Mouse (Mus musculus): Measurements from ENCODE around the gene D17Wsu92e. TPM values are rescaled to one million over a fixed set of nuclear protein-coding genes. Genes with fewer than 3 reads are reported as not detected.

D17Wsu92e gene
- polyA plus RNA-seq, 1 experiment, result 80.9 TPM

DNA sequence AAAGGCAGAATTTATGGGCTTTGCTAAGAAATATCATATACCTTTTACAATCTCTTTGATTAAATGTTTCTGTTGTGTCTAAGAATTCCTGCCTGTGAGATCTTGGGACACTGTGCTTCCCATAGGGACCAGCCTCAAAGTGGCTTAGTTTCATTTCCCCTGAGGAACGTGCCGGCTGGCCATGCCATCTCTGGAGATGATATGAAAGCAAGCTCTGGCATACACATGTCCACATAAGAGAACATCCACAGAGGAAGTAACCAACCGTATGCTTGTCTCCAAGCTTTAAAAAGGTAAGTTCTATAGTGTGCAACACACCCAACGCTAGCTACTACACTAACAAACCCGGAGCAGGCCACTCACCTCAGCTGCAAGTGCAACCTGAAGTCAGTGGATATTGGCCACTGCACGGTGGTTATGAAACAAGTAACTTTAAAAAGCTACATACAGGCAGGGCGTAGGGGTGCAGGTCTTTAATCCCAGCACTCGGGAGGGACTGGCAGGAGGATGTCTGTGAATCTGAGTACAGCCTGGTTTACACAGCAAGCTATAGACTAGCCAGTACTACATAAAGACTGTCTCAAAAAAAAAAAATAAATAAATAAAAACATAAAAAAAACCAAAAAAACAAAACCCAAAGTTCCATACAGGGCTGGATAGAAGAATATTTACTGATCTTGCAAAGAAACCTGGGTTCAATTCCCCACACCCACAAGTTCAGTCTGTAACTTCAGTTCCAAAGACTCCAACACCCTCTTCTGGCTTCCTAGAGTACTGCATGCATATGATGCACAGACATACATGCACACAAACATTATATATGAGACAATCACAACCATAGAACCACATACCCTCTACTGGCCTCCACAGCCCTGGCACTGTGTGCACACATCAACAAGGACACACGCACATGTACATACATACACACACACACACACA is 19.5 kb downstream of the D17Wsu92e start:
- Histone ChIP-seq H3K27ac (ENCODE audit: control insufficient read depth, insufficient read depth, low read depth, low read length, poor library complexity) (no peak overlapping the region), H3K4me3 (replicated peaks; ENCODE audit: control insufficient read depth, low read depth, low read length) (no peak overlapping the region), H3K4me1 (ENCODE audit: control insufficient read depth, insufficient read depth, low read length) (peaks cover 12% of the 10 kb centered on the region)
- 49% methylated on average over 9 of the region's 9 CpGs for WGBS
- TF ChIP-seq POLR2A (IDR thresholded peaks at IDR 0.05; ENCODE audit: borderline replicate concordance, control insufficient read depth, low read depth, low read length) (no peak), CTCF (IDR thresholded peaks at IDR 0.05; ENCODE audit: control insufficient read depth, insufficient read depth, low read length) (no peak)

DNA sequence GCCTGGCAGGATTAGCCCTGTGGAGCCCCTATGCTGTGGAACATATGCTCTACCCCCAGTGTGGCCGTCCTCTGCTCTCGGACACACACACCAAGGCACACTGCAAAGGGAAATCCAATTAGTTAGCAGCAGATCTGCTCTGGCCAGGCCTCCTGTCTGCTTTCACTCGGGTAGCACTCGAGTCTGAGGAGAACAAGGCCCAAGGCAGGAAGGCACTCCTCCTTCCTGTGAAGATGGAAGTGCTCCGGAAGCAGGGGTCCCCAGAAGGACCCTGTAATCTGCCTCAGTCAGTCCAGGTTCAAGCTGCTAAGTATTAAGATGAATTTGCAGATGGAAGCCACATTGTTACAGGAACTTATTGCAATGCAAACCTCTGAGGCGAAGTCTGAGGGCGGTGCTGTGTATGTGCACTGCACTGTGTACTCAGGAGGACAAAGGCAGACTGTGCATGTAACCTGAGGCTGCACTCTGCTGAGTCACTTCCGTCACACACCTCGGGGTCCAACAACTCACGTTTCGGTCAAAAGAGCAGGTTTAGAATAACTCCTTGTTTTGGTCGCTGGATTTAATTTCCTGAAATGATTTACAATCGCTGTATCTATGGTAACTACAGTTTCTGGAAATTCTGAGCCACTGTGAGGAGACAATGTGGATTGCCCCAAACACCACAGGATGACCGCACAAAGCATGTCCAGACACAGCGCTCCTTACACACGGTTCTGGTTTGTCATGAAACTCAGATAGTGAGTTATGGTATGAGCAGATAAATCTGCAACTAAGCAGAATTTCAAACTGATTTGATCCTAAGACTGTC is 20.5 kb downstream of the D17Wsu92e start:
- Histone ChIP-seq H3K27ac (ENCODE audit: control insufficient read depth, insufficient read depth, low read depth, low read length, poor library complexity) (no peak overlapping the region), H3K4me1 (ENCODE audit: control insufficient read depth, insufficient read depth, low read length) (peaks cover 12% of the 10 kb centered on the region), H3K4me3 (replicated peaks; ENCODE audit: control insufficient read depth, low read depth, low read length) (no peak overlapping the region)
- TF ChIP-seq CTCF (IDR thresholded peaks at IDR 0.05; ENCODE audit: control insufficient read depth, insufficient read depth, low read length), result no peak
- TF ChIP-seq POLR2A (IDR thresholded peaks at IDR 0.05; ENCODE audit: borderline replicate concordance, control insufficient read depth, low read depth, low read length), result no peak
- WGBS, result 13% methylated on average over 16 of the region's 16 CpGs

DNA sequence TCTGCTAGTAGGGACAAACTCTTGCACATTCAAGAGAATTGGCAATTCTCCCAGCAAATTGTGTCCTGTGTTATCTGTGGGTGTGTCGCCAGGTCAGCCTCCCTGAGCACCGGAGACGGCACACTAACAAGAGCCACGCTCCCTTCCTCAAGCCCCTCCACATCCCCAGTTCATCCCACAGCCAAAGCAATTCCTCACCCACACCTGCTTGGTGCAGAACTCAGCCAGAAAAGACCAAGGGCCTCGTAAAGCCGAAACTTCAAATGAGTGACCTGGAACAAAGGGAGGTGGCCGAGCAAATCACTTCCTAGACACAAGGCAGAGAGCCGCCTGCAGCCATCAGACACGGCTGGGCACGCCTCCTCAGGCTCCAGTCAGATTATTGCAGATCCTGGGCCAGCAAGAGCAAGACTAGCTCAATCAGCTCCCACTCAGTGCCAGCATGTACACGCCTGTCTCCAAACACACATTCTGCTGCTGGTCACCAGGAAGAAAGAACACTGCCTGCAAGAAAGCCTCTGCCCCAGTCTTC is 23.0 kb downstream of the D17Wsu92e start:
- no peak for TF ChIP-seq POLR2A (IDR thresholded peaks at IDR 0.05; ENCODE audit: borderline replicate concordance, control insufficient read depth, low read depth, low read length)
- TF ChIP-seq CTCF (IDR thresholded peaks at IDR 0.05; ENCODE audit: control insufficient read depth, insufficient read depth, low read length), result no peak
- H3K4me1 ChIP-seq (ENCODE audit: control insufficient read depth, insufficient read depth, low read length), result peaks cover 12% of the 10 kb centered on the region
- WGBS, result 31% methylated on average over 11 of the region's 11 CpGs
- H3K4me3 ChIP-seq (replicated peaks; ENCODE audit: control insufficient read depth, low read depth, low read length), result no peak overlapping the region
- no peak overlapping the region for H3K27ac ChIP-seq (ENCODE audit: control insufficient read depth, insufficient read depth, low read depth, low read length, poor library complexity)

DNA sequence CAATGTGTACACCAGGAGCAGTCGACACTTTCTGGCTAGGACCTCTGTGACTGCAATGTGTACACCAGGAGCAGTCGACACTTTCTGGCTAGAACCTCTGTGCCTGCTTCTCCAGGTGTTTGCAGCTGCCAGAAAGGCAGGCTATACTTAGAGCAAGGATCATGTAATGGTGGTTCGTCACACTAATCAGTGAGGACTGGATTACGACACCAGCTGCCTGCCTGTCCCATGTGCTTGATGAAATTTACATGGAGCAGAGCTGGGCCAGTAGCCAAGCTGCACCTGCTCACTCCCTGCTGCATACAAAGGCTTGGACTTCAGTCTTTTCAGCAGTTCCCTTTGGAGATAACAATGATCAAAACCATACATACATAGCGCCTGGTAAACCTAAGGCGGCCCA is 23.7 kb downstream of the D17Wsu92e start:
- TF ChIP-seq CTCF (IDR thresholded peaks at IDR 0.05; ENCODE audit: control insufficient read depth, insufficient read depth, low read length), result no peak
- H3K4me1 ChIP-seq (ENCODE audit: control insufficient read depth, insufficient read depth, low read length), result peaks cover 12% of the 10 kb centered on the region
- H3K27ac ChIP-seq (ENCODE audit: control insufficient read depth, insufficient read depth, low read depth, low read length, poor library complexity), result no peak overlapping the region
- WGBS, result 46% methylated on average over 6 of the region's 6 CpGs
- no peak overlapping the region for H3K4me3 ChIP-seq (replicated peaks; ENCODE audit: control insufficient read depth, low read depth, low read length)

DNA sequence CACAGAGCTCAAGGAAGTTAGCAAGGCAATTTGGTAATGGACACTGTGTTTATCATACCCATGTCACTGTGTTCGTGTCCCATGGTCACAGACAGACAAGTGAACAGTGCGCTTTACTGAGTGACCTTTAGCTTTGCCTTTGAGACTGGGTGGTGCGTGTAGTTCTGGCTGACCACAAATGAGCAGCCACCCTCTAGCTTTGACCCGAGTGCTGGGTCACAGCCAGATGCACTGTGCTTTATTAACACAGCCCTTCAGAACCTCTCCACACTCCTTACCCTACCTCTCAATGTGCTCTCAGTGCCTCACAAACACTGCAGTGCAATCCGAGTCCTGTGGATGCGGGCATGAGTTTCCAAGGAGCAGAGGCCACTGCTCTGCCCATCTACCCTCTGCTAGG is 27.3 kb downstream of the D17Wsu92e start:
- peaks cover 3% of the 10 kb centered on the region for H3K4me1 ChIP-seq (ENCODE audit: control insufficient read depth, insufficient read depth, low read length)
- no peak overlapping the region for H3K4me3 ChIP-seq (replicated peaks; ENCODE audit: control insufficient read depth, low read depth, low read length)
- WGBS, result 77% methylated on average over 6 of the region's 6 CpGs
- H3K27ac ChIP-seq (ENCODE audit: control insufficient read depth, insufficient read depth, low read depth, low read length, poor library complexity), result no peak overlapping the region
- TF ChIP-seq CTCF (IDR thresholded peaks at IDR 0.05; ENCODE audit: control insufficient read depth, insufficient read depth, low read length) (no peak), POLR2A (IDR thresholded peaks at IDR 0.05; ENCODE audit: borderline replicate concordance, control insufficient read depth, low read depth, low read length) (no peak)

DNA sequence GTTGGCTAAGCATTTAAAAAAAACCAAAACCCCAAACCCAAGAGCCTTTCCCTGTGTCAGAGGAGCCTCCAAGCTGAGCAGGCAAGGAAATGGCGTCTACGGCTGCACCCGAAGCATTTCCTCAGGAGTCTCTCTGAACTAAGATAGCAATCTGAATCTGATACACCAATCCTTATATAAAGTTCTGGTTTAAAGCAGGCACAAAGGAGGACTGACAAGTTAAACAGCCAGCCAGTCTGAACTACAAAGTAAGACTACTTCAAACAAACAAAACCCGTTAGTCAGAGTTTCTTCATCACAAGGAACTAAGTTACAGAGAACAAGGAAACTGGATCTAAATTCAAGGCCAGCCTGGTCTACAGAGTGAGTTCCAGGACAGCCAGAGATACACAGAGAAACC is 27.9 kb downstream of the D17Wsu92e start:
- Histone ChIP-seq H3K4me3 (replicated peaks; ENCODE audit: control insufficient read depth, low read depth, low read length) (no peak overlapping the region), H3K4me1 (ENCODE audit: control insufficient read depth, insufficient read depth, low read length) (peaks cover 3% of the 10 kb centered on the region), H3K27ac (ENCODE audit: control insufficient read depth, insufficient read depth, low read depth, low read length, poor library complexity) (no peak overlapping the region)
- 35% methylated on average over 4 of the region's 4 CpGs for WGBS
- no peak for TF ChIP-seq POLR2A (IDR thresholded peaks at IDR 0.05; ENCODE audit: borderline replicate concordance, control insufficient read depth, low read depth, low read length)
- no peak for TF ChIP-seq CTCF (IDR thresholded peaks at IDR 0.05; ENCODE audit: control insufficient read depth, insufficient read depth, low read length)

DNA sequence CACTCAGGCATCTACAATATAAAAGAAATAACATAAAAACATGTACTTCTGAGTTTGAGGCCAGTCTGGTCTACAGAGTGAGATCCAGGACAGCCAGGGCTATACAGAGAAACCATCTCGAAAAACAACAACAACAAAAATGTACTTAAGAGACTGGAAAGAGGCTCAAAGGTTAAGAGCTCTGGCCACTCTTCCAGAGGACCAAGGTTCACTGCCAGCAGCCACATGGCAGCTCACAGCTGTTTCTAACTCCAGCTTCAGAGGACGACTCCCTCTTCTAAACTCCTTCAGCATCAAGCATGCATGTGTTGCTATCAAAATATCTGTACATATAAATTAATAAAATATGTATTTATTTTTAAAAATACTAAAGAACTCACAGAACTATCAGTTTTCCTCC is 28.9 kb downstream of the D17Wsu92e start:
- WGBS, result 77% methylated on average over 2 of the region's 2 CpGs
- Histone ChIP-seq H3K4me3 (replicated peaks; ENCODE audit: control insufficient read depth, low read depth, low read length) (no peak overlapping the region), H3K4me1 (ENCODE audit: control insufficient read depth, insufficient read depth, low read length) (peaks cover under 1% of the 10 kb centered on the region; the same call in 1 of the 2 replicates), H3K27ac (ENCODE audit: control insufficient read depth, insufficient read depth, low read depth, low read length, poor library complexity) (no peak overlapping the region)
- TF ChIP-seq CTCF (IDR thresholded peaks at IDR 0.05; ENCODE audit: control insufficient read depth, insufficient read depth, low read length) (no peak), POLR2A (IDR thresholded peaks at IDR 0.05; ENCODE audit: borderline replicate concordance, control insufficient read depth, low read depth, low read length) (no peak)

DNA sequence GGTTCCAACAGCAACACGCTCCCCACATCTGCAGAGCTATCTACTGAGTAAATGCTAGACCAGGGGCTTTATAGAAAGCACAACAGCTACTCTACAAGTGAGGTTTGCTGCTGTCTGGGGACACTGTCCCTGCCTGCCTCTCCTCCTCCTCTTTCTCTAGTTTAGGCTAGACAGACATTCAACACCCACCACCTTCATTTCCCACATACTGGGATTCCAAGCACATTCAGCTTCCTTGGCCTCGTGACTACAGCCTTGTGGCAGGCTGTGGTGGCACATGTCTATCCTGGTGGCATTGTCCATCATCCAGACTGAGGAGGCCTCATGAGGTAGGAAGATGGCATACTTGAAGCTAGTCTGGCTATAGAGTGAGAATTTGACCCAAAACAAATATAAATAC is 29.5 kb downstream of the D17Wsu92e start:
- Histone ChIP-seq H3K4me3 (replicated peaks; ENCODE audit: control insufficient read depth, low read depth, low read length) (no peak overlapping the region), H3K4me1 (ENCODE audit: control insufficient read depth, insufficient read depth, low read length) (no peaks in the 10 kb centered on the region; the same call in 1 of the 2 replicates), H3K27ac (ENCODE audit: control insufficient read depth, insufficient read depth, low read depth, low read length, poor library complexity) (no peak overlapping the region)
- WGBS, result 88% methylated on average over 2 of the region's 2 CpGs
- TF ChIP-seq CTCF (IDR thresholded peaks at IDR 0.05; ENCODE audit: control insufficient read depth, insufficient read depth, low read length) (no peak), POLR2A (IDR thresholded peaks at IDR 0.05; ENCODE audit: borderline replicate concordance, control insufficient read depth, low read depth, low read length) (no peak)

Data from bone marrow, adult 2 months (tissue).